Mouse (Mus musculus) stomach, embryonic 16.5 days (tissue): Measurements from ENCODE around the gene Msh5. TPM values are rescaled to one million over a fixed set of nuclear protein-coding genes. Genes with fewer than 3 reads are reported as not detected.

ENCODE experiments used
- ATAC-seq: fragments of 200-750 bp; cut with Nextera tagmentation; 2 replicates; pipeline ENCODE4 v1.8.0; 2017; ENCODE audit warnings: moderate number of reproducible peaks, moderate TSS enrichment; ENCODE audit not compliant: insufficient read depth, low FRiP score
- H3K27ac ChIP-seq: fragments of 300-500 bp; sonication (generic); 2 replicates; pipeline ENCODE4 v1.5.1; 2014; ENCODE audit warnings: low read length
- H3K27me3 ChIP-seq: fragments of 300-500 bp; sonication (generic); 2 replicates; pipeline ENCODE4 v1.6.1; 2014; ENCODE audit warnings: low read length, control low read depth, mixed read lengths; ENCODE audit not compliant: control insufficient read depth, insufficient read depth
- H3K36me3 ChIP-seq: fragments of 300-500 bp; sonication (generic); 2 replicates; pipeline ENCODE4 v1.6.1; 2014; ENCODE audit warnings: low read length; ENCODE audit not compliant: control insufficient read depth, insufficient read depth
- H3K4me1 ChIP-seq: fragments of 300-500 bp; sonication (generic); 2 replicates; pipeline ENCODE4 v1.6.1; 2014; ENCODE audit warnings: low read length, control low read depth, mixed read lengths; ENCODE audit not compliant: control insufficient read depth, insufficient read depth
- H3K4me2 ChIP-seq: fragments of 300-500 bp; sonication (generic); 2 replicates; pipeline ENCODE4 v1.6.1; 2014; ENCODE audit warnings: low read depth, low read length, mixed read lengths
- H3K4me3 ChIP-seq: fragments of 300-500 bp; sonication (generic); replicated peaks from 2 replicates; pipeline ENCODE4 v1.5.1; 2014; ENCODE audit warnings: mild to moderate bottlenecking, low read length
- H3K9ac ChIP-seq: fragments of 300-500 bp; sonication (generic); 2 replicates; pipeline ENCODE4 v1.6.1; 2014; ENCODE audit warnings: low read length
- H3K9me3 ChIP-seq: fragments of 300-500 bp; sonication (generic); replicated peaks from 2 replicates; pipeline ENCODE4 v1.6.1; 2016; ENCODE audit warnings: low read length, control low read depth; ENCODE audit not compliant: control insufficient read depth
- WGBS: fragments of 180-500 bp; shearing (Covaris S2); extraction: QIAGEN DNeasy Blood & Tissue Kit; methylation state at CpG from one replicate; pipeline ENCODE4 v1.1.7; 2014; 5-methylcytosine and 5-hydroxymethylcytosine counted together
- polyA plus RNA-seq: library from polyadenylated mRNA; unstranded; fragments of >200 nt; fragmentation: Nextera tagmentation; extraction: Ambion mirVana; gene quantifications from 2 replicates; pipeline ENCODE4 v1.2.1, GENCODE M21; 2015

Gene Msh5
- 3.9 and 4.2 TPM in 2 replicates for polyA plus RNA-seq

- Histone ChIP-seq H3K9ac (peak within 1 kb of the TSS; percentile 95), H3K4me3 (peak within 1 kb of the TSS; percentile 67), H3K9me3 (no peaks in the 10 kb centered on the region), H3K27ac (peak within 1 kb of the TSS; percentile 99), H3K4me1 (peaks cover 48% of the 10 kb centered on the region), H3K36me3 (no peaks in the 10 kb centered on the region), H3K4me2 (peak within 1 kb of the TSS; percentile 100), H3K27me3 (no peaks in the 10 kb centered on the region)
- ATAC-seq: peak; percentile 95
- WGBS: 2% methylated on average over 33 of the region's 33 CpGs
Observed at GRCm38 (mm10) chr17:35046681-35047455, at the start of gene Msh5. Msh5 (minus strand) TSS chr17:35046745.

DNA sequence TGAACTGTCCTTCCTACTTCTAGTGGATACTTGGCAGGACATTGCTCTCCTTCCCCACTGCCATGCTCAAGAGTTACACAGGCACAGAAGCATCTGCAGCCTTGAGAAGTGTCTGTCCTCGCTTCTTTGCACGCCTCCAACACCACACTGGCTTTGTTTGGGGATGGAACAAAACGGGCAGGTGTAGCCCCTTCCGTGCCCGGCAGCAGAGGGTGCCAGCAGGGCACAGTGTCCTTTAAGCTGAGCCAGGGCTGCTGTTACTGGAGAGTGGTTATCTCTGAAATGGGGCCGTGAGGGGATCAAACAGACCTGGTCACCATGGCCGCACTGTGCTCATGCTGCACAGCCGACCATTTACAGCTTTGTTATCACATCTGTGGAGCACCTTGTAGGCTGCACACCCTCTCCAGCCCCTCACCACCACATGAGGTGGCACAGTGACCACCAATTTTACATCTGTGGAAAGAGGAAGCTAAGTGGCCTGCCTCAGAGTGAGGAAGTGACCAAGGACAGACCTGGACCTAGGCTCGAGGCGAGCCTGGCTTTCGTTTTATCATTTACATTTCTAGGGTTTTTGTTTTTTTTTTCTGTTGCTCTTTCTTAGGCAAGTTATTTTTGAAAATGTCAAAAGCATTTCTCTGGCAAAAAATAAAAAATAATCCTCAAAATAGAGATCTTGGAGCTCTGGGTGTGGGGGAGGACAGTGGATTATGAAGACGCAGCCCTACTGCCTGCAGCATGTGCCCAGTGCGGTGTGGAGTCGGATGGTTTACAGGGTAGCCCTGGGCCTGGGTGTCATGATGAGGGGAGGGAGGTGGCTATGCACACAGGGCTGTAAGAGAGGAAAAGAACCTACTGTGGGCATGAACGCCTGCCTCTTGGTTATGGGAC is 48.2 kb upstream of the Msh5 start:
- H3K4me3 ChIP-seq: no peak overlapping the region
- H3K36me3 ChIP-seq: peaks cover 23% of the 10 kb centered on the region; the same call in 1 of the 2 replicates

GRCm38 (mm10) chr17:35092403-35093198 is 46.1 kb upstream of the Msh5 start:
- no peaks in the 10 kb centered on the region for H3K9me3 ChIP-seq
- H3K36me3 ChIP-seq: peaks cover 19% of the 10 kb centered on the region; the same call in 1 of the 2 replicates
- H3K4me3 ChIP-seq: no peak overlapping the region
- ATAC-seq: no peak
- no peak overlapping the region for H3K27ac ChIP-seq
- H3K27me3 ChIP-seq: no peaks in the 10 kb centered on the region
- H3K4me2 ChIP-seq: no peak overlapping the region
- peaks cover 4% of the 10 kb centered on the region for H3K4me1 ChIP-seq
- no peak overlapping the region for H3K9ac ChIP-seq
- WGBS: 90% methylated on average over 14 of the region's 14 CpGs

More for the DNA sequence above, 48.2 kb upstream of the Msh5 start:
- peaks cover 4% of the 10 kb centered on the region for H3K4me1 ChIP-seq
- H3K27ac ChIP-seq: no peak overlapping the region
- ATAC-seq: no peak
- H3K27me3 ChIP-seq: no peaks in the 10 kb centered on the region
- H3K9ac ChIP-seq: no peak overlapping the region
- 87% methylated on average over 15 of the region's 15 CpGs for WGBS
- H3K4me2 ChIP-seq: no peak overlapping the region
- H3K9me3 ChIP-seq: no peaks in the 10 kb centered on the region

GRCm38 (mm10) chr17:35090166-35090932 is 43.8 kb upstream of the Msh5 start:
- H3K27ac ChIP-seq: peak overlapping the region; percentile 97; the same call in 1 of the 2 replicates
- WGBS: 59% methylated on average over 8 of the region's 8 CpGs

DNA sequence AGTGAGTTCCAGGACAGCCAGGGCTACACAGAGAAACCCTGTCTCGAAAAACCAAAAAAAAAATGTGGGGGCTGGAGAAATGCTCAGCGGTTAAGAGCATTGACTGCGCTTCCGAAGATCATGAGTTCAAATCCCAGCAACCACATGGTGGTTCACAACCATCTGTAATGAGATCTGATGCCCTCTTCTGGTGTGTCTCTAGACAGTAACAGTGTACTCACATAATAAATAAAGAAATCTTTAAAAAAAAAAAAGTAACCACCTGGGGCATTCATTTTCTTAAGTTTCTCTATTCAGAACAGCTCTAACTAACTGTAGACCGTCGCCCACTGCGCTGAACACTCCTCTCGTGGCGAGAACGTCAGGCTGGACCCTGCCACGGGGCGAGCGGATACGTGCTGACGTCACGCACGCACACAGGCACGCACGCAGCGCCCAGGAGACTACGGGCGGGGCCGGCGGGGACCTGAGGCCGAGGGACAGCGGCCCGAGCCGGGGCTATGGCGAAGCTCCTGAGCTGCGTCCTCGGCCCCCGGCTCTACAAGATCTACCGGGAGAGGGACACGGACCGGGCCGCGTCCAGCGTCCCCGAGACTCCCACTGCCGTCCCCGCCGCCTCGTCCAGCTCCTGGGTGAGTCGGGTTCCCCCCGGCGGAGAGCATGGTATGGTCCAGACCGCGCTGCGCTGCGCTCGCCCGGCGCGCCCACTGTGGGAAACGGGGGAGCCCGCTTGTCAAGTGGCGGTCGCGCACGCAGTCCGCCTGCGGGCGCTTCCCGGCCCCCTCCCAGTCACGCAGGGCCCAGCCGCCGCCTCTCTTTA is 42.5 kb upstream of the Msh5 start, which contains the start of gene Abhd16a:
Abhd16a (plus strand) TSS at position 439 of the 820 bp plus-strand sequence.
- Histone ChIP-seq H3K9ac (peak within 1 kb of the TSS; percentile 93), H3K4me1 (peaks cover 4% of the 10 kb centered on the region), H3K36me3 (peaks cover 12% of the 10 kb centered on the region; the same call in 1 of the 2 replicates), H3K9me3 (no peaks in the 10 kb centered on the region), H3K4me3 (peak within 1 kb of the TSS; percentile 67), H3K27me3 (no peaks in the 10 kb centered on the region), H3K27ac (peak within 1 kb of the TSS; percentile 97), H3K4me2 (peak within 1 kb of the TSS; percentile 75)
- WGBS: 3% methylated on average over 62 of the region's 67 CpGs
- ATAC-seq: peak; percentile 99

More at GRCm38 (mm10) chr17:35090166-35090932, 43.8 kb upstream of the Msh5 start:
- Histone ChIP-seq H3K4me1 (peaks cover 4% of the 10 kb centered on the region), H3K4me2 (peak overlapping the region; percentile 75), H3K36me3 (peaks cover 12% of the 10 kb centered on the region; the same call in 1 of the 2 replicates), H3K4me3 (peak overlapping the region; percentile 67), H3K27me3 (no peaks in the 10 kb centered on the region), H3K9me3 (no peaks in the 10 kb centered on the region), H3K9ac (peak overlapping the region; percentile 93)
- no peak for ATAC-seq

DNA sequence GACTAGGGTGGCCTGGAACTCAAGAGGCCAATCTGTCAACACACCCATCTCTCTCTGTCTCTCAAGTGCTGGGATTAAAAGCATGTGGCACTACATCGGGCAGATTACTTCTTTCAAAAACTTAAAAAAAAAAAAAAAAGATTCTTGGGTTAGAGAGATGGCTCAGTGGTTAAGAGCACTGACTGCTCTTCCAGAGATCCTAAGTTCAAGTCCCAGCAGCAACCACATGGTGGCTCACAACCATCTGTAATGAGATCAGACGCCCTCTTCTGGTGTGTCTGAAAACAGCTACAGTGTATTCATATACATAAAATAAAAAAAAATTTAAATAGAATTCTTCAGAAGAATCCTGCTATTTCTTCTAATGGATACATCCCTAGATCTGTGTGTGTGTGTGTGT is 41.6 kb upstream of the Msh5 start:
- H3K27me3 ChIP-seq: no peaks in the 10 kb centered on the region
- no peak overlapping the region for H3K9ac ChIP-seq
- no peak overlapping the region for H3K4me3 ChIP-seq
- no peak for ATAC-seq
- peaks cover 12% of the 10 kb centered on the region; the same call in 1 of the 2 replicates for H3K36me3 ChIP-seq
- H3K9me3 ChIP-seq: no peaks in the 10 kb centered on the region
- 59% methylated on average over 2 of the region's 2 CpGs for WGBS
- H3K4me1 ChIP-seq: peaks cover 4% of the 10 kb centered on the region
- H3K4me2 ChIP-seq: no peak overlapping the region
- no peak overlapping the region for H3K27ac ChIP-seq

- Histone ChIP-seq H3K27ac (no peak within 1 kb of the TSS), H3K4me3 (no peak within 1 kb of the TSS), H3K4me1 (peaks cover 4% of the 10 kb centered on the region), H3K9ac (no peak within 1 kb of the TSS), H3K9me3 (no peaks in the 10 kb centered on the region), H3K4me2 (no peak within 1 kb of the TSS), H3K27me3 (no peaks in the 10 kb centered on the region), H3K36me3 (no peaks in the 10 kb centered on the region)
- no peak for ATAC-seq
- 62% methylated on average over 7 of the region's 7 CpGs for whole genome bisulfite sequencing
Observed at GRCm38 (mm10) chr17:35085208-35085865, 38.8 kb upstream of the Msh5 start, which contains the start of gene Ly6g6f. Ly6g6f (minus strand) TSS chr17:35085610.
